Mouse (Mus musculus) heart, postnatal 14 days (tissue): ENCODE measurements around the gene Lsm14b. TPM values are rescaled to one million over a fixed set of nuclear protein-coding genes. Genes with fewer than 3 reads are reported as not detected.

Source experiments
- DNase-seq, 2 experiments: peaks; one replicate each; pipeline ENCODE4 v3.0.0; 2021 to 2022
- intact Hi-C: fragments of 180-260 bp; cut with DNase I; formaldehyde crosslinking; loops from one replicate; pipeline ENCODE4 v1.15.1; 2025
- total RNA-seq, 2 experiments: library from RNA; stranded (reverse); gene quantifications; 2 replicates each; pipeline ENCODE4 v1.2.3; 2021

Lsm14b gene
- total RNA-seq, 2 experiments from 2014 or later = 57.3 to 61.8 TPM

DNA sequence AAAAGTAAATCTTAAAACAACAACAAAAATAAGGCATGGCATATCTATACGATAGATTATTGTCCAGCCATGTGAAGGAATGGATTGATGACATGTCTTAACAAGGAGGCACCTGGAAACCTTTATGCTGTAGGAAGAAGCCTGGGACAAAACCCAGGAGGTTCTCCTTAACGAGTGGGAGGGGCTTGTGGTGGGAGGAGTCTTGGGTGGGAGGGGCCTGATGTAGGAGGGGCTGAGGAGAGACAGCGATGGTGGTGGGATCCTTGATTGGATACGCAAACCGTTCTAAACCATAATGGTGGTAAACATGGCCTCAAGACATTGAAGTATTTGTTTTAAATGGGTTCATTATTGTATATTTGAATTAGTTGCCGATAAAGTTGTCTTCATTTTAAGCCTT is 13.4 kb upstream of the Lsm14b start:
- intact Hi-C loops = no loop called here
- DNase-seq = no peak

DNA sequence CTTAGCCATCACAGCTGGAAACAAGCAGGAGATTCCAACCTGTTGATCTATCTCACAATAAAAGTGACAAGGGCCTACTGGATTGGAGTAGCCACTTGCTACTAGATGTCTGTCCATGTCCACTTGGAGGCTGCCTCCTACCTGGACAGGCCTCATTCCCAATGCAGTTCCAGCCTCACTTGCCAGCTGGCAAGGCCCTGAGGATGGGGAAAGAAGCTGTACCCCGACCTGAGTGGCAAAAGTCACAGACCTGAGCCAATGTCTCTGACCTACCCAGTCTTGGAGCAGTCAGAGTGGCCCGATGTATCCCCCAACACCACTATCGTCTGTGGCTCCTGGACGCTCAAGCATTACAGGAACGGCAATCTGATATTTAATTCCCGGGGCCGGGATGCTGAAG is 11.1 kb upstream of the Lsm14b start:
- no peak for DNase-seq
- intact Hi-C loops = no loop called here

GRCm38 (mm10) chr2:180017632-180018031 is 7.2 kb upstream of the Lsm14b start:
- no peak for DNase-seq
- intact Hi-C loops = no loop called here

DNA sequence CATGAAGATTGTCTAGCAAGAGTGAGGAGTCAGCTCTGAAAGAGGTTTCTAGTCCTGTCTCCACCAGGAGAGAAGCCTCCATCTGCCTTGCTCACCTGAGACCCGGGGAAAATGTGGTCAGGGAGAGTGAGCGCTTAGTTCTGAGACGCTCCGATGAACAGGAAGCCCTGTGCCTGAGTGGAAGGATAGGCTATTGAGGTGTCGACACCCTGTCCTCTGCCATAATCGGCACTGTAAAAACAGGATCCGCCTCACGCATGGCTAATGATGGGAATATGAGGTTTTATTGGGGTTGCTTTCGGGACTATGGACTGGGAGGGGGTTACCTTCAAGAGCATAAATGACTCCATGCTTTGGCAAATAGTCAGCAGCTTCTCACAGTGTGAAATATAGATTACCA is 6.2 kb upstream of the Lsm14b start:
- DNase-seq = no peak
- intact Hi-C loops = no loop called here

DNA sequence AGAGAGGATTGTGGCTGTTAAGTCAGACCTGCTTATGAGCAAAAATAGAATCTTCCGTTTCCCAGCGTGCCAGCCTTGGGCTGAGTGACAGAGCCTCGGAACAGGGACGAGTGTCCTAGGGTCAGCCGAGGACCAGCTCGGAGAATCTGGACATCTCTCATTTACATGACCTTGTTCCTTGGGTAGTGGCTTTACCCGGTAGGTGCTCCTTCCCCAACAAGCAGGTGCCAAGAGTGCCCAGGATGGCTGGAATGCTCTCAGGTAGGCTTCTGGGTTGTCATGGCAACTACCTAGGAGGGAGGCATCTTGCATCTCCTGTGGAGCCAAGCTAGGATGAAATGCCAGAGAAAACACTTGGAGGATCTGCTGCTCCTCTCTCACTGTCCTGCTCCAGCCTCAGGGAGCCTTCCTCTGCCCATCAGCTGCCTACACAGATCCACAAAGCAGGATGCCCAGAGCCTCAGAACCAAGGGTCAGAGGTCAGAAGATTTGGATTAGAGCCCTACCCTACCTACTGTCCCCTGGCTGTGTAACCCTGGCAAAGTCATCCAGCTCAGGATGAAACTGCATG is 4.6 kb upstream of the Lsm14b start:
- no peak for DNase-seq
- intact Hi-C loops = no loop called here

GRCm38 (mm10) chr2:180020919-180021318 is 3.9 kb upstream of the Lsm14b start:
- no peak for DNase-seq
- intact Hi-C loops = no loop called here

DNA sequence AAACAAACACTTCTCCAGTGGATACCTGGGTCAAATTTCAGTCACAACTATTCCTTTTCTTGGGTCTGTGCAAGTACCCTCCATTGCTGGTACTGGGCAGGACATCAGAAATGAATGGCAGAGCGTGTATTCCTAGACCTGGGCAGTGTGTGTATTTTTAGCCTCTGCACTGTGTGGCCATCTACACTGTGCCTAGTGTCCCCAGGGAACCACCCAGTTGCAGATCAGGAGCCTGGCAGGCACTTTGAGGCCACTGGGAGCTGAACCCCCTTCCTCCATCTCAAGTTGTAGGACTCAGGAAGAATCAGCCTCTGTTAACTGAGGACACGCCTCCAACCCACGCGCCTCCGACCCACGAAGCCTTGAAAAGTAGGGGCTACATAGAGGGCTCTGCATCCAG is 2.0 kb upstream of the Lsm14b start:
- DNase-seq = no peak
- intact Hi-C loops = no loop called here

GRCm38 (mm10) chr2:180025135-180025860 is 511 bp downstream of the Lsm14b start:
- intact Hi-C loops = no loop called here
- peak; percentile 57 to 58 for DNase-seq

- no peak for DNase-seq
- intact Hi-C loops = loop anchor here (2.0 kb wide), 1 partner anchor 15 kb away; no protein-coding TSS in a partner anchor
Measured at GRCm38 (mm10) chr2:180025861-180026200, 1.0 kb downstream of the Lsm14b start.

DNA sequence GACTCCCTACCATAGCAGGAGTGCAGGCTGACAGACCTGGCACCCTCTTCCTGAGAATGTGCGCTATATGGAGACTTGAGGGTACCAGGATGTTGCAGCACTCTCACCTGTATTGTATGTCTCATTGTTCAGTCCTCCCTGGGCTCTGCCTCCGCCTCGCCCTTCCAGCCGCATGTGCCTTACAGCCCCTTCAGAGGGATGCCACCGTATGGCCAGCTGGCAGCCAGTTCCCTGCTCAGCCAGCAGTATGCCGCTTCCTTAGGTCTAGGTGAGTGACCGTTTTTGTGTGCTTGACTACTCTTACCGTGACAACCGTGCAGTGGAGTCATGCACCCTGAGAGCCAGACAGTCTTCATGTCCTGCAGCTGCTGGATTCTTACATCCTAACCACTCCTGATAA is 3.0 kb downstream of the Lsm14b start:
- intact Hi-C loops = loop anchor here (2.0 kb wide), 1 partner anchor 13 kb away; no protein-coding TSS in a partner anchor
- no peak for DNase-seq

DNA sequence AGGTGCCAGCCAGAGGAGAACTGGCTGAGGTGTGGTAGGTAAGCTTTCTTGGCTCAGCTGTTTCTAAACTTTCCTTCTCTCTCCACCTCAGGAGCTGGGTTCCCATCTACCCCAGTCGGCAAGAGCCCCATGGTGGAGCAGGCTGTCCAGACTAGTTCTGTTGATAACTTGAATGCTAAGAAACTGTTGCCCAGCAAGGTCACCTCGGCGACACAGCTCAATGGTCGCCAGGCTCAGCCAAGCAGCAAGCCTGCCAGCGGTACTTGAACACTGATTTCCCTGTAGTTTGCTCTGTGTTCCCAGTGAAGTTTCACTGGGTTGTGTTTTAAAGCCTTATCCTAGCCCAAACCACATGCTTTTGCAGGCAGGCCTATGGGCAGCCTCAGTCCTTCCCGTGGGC is 6.5 kb downstream of the Lsm14b start:
- no peak for DNase-seq
- intact Hi-C loops = no loop called here

- DNase-seq = no peak
- intact Hi-C loops = no loop called here
Measured at GRCm38 (mm10) chr2:180032925-180033324, 8.1 kb downstream of the Lsm14b start.

DNA sequence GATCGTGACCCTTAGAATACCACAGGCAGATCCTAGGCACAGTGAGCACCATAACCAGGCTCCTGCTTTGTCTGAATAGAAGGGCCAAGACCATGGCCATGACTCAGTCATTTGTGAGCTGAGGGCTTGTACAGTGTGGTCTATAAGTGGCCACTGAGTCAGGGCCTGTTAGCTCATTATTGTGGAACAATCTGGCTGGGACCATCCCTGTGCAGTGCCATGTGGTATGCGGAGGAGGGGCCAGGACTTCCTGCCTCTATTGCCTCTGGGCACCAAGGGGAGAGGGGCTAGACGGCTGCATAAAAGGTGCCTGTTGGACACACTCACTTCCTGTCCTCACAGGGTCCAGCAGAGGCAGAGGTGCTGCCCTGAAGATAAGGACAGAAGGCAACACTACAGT is 9.2 kb downstream of the Lsm14b start:
- intact Hi-C loops = no loop called here

DNA sequence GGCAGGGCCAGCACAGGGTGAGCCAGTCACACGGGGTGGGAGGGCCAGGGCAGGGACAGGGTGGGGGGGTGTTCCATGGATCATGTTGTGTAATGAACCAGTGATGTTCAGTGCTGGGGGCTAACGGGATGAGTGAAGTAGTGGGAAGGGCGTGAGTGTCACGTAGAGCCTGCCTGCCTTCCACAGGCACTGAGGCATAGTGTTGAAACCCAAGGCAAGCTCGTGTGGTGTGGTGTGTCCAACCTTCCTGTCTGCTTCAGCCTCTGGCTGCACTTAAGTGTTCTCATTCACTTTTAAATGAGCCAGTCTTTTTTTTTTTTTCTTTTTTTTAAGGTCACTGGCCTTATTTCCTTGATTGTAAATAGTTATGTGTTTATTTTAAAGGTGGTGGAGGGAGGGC is 10.0 kb downstream of the Lsm14b start:
- intact Hi-C loops = no loop called here
- no peak for DNase-seq

More for the DNA sequence above, 9.2 kb downstream of the Lsm14b start:
- DNase-seq = no peak

DNA sequence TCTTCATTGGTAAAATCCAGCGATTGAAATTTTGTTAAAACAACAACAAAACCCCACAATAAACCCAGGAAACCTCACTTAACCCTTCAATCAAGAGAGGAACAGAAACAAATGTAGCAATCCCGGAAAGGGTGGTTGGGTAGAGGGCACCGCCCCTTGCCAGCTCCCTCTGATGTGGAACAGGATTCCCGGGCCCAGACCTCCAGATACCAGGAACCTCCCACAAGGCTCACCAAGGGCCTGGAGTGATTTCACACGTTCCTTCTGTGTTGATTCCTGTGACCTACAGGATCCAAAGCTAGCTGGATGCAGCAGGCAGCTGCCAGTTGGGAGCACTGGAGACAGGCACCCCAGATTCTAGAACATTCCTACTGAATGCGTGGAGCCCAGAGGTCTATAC is 15.6 kb downstream of the Lsm14b start:
- DNase-seq = no peak
- intact Hi-C loops = loop anchor here (2.0 kb wide), 1 partner anchor 14 kb away; no protein-coding TSS in a partner anchor

DNA sequence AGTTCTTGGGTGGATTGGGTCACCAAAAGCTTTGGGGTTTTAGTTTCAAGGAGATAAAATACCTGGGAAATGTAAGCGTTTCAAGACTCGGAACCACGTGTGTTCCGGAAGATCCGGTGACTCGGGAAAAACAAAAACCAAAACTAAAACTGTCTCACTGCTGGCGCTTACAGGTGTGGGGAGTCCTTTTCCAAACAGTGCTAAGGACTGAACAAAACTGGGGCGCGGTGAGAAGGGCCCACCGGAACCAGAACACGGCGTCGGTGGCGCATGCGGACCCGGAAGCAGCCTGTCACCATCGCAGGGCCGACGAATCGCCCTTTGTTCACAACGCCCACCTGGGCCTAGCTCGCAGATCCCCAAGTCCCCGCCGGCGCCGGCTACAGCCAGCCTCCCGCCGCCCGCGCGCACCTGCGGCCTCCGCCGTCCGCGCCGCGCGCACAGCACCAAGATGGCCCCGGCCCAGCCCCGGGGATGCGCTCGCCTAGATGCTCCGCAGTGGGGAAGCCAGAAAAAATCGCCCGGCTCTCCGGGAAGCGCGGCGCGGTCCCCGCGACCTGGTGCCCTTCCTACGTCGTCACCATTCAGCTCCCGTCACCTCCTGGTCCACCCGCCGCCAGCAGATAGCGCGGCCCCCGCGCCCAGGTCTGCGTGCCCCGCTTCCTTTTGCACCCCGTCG is 16.9 kb downstream of the Lsm14b start:
- intact Hi-C loops = loop anchor here (2.0 kb wide), 2 partner anchors 15 to 65 kb away; partner anchors contain the start of gene Taf4
- DNase-seq = peak in 1 of 2 experiments; percentile 42

- peak; percentile 93 for DNase-seq
- intact Hi-C loops = loop anchor here (2.0 kb wide), 1 partner anchor 66 kb away; the partner anchor contains the start of gene Taf4
Measured at GRCm38 (mm10) chr2:180042256-180042857, 17.6 kb downstream of the Lsm14b start, which contains the start of the genes Psma7 and Ss18l1. TSS of gene Psma7 (minus strand) at chr2:180042433. TSS of gene Ss18l1 (plus strand) at chr2:180042509.

DNA sequence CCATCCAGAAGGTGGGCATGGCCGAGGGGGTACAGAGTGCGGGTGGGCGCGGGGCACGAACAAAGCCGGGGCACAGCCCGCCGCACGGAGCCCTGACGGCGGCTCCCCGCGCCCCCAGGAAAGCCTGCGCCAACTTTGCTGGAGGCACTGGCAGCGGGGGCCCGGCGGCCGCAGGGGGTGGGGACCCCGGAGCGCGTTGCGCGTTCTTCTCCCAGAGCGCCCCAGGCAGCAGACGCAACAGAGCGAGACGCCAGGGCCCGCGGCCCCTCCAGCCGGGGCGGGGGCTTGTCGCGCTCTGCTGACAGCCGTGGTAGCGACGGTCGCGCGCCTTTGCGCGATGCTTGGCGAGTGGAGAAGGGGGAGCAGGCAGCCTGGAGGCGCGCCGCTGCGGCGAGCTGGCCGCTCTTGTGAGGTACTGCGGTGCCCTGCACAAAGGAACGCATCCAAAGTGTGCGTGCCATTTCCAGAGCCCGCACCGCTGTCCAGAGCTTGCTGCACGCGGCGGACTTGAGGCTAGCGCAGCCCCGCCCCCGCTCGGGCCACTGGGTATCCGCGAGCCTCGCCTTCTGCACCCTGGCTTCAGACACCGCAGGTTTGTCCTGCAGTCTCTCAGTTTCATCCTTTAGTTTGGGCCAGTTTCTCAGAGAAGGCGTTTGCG is 18.2 kb downstream of the Lsm14b start:
- intact Hi-C loops = loop anchor here (2.0 kb wide), 1 partner anchor 66 kb away; the partner anchor contains the start of gene Taf4
- DNase-seq = peak; percentile 58 to 75

DNA sequence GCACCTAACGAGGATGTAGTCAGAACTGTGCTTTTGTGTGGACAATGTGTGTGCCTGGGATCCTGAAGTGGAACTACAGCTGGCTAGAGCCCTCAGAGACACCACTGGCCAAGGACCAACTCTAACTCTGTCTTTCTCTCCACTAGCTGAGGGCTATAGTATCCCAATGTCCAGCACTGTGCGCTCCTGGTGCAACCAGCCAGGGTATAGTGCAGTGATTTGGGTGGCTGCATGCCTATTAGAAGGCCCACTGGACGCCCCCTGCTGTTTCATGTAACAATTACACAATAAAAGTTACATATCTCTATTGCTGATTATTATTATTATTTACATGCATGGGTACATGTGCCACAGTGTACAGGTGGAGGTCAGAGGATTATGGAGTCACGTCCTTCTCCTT is 20.5 kb downstream of the Lsm14b start:
- DNase-seq = peak in 1 of 2 experiments; percentile 59
- intact Hi-C loops = no loop called here

DNA sequence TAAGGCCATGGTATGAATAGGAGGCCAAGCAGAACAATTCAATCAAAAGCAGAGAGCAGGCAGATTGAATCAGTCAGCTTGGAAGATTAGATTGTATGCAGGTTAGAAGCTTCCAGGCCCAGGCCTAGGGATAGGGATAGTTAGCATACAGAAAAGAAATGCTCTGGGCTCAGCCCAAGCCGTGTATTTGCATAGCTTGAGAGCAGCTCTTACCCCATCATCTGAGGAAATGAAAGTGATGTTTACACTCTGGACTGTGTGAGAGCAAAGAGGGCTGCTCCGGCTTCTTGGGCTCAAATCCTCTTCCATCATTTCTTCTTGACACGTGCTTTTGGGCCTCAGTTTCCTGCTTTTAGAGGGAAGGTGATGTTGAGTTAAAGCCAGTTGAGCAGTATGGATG is 22.8 kb downstream of the Lsm14b start:
- no peak for DNase-seq
- intact Hi-C loops = no loop called here
